Mouse (Mus musculus) right cerebral cortex, postnatal 10 days (tissue): ENCODE results near the gene Tulp1.
A peak's percentile ranks its signal among the peaks of the same experiment; 100 is the strongest.
"Not testable (repeated sequence)": the region's sequence is repeated elsewhere in the genome, so short reads cannot be mapped to it uniquely, and the experiment has no call there.

Experiments used
- DNase-seq, 2 experiments: peaks; one replicate each; pipeline ENCODE4 v3.0.0; 2021; ENCODE audit warnings: low spot score in 2 of 2

Tulp1 gene

DNA sequence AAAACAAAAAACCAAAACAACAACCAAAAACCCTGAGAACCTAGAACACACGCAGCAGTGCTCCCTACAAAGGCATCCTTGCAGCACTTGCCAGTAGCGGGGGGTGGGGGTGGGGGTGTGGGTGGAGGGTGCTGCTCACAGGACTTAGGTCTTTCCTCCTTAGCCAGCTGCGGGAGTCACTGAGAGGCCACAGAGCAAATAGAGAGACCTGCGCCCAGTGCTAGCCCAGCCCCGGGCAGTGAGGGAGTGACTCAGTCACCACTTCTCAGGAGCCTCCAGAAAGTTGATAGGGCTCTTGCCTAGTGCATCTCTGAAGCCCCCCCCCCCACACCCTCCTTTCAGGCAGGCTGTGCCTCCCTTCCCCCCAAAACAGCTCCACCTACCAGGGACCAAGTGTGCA lies 4.0 kb upstream of the Tulp1 start:
- no peak for DNase-seq

DNA sequence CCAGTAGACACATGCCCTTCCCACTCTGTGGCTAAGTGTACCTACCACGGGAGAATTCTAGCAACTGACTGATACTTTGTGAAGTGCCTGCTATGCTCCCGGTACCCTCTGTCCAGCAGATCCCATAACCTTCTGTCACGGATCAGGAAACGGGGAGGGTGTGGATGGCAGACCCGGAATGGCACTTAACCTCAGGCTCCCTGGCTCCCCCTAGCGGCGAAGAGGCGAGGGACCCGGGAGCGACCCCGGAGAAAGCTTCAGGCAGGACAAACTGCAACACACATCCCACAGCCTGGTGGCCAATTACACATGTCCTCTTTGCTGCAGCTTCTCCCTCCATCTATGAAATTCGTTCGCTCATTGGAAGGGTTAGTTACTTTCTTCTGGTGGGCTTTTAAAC lies 3.4 kb upstream of the Tulp1 start:
- peak in 1 of 2 experiments; percentile 70 for DNase-seq

DNA sequence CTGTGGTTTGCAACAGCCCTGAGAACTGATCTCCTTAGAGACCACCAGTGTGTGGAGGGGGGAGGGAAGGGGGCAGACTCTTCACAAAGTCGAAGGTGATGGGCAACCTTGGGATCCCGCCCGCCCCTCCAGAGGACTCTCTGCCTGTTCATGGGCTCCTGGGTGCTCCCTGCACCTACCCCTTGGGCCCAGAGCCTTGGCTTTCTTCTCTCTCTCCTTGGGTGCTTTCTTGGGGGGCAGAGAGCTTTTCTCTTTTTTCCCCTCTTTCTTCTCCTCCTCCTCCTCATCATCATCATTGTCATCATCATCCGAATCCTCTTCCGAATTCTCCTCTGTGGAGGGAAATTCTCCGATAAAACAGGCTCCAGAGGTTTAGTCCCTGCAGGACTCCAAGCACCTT lies 1.5 kb downstream of the Tulp1 start:
- DNase-seq, result no peak

DNA sequence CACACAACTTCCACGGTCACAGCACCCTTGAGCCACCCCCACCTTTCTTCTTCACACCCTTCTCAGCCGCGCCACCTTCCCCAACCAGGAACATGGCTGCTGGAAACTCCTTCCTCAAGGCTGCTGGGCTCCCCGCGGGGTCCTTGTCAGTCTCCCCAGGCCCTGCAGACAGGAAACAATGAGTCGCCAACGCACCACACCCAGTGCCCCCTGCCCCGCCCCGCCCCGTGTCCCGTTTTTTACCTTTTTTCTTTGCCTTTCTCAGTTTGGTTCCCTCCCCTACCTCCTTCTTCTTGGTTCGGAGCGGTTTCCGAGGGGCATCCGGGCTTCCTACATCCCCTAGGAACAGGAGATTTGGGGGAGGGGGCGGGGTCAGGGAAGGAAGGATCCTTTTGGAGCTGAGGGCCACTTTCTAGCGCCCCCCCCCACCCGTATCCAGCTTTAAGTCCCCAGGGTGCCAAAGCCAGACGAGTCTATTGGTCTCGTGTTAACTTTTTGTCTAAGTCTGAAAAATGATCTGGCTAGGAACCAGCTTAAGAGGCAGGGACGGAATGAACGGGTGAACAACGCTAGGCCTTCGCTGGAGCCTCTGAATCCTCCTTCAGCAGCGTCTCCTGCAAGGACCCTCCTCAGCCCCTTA lies 2.2 kb downstream of the Tulp1 start:
- no peak for DNase-seq

DNA sequence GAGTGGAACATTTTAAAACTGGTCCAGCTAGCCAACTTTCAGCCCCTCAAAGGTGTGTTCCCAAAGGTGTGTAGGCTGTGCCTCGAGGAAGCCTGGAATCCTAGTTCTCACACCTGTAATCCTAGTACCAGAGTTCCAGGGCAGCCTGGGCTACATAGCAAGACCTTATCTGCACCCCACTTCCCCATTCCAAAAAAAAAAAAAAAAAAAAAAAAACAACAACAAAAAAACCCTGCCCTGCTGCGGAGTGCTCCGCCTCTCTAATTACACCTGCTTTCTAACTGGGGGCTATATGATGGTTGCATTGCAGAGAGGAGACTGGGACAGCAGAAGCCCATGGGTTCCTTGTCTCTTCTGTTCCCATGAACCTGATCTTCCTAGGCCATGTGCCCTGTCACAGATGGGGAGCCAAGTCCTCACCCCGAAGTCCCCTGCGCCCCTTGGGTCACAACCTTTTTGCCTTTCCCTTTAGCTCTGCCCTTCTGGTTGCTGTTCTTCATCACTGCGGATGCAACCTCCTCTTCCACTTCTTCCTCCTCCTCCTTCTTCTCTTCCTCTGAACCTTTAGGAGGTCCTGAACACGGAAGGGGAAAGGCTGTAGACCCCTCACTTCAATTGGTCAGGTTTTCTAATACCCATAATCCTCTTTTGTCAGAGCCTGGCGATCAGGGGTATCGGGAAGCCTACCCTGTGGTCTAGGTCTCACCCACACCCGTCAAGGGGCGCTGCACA lies 2.9 kb downstream of the Tulp1 start:
- DNase-seq, result no peak

DNA sequence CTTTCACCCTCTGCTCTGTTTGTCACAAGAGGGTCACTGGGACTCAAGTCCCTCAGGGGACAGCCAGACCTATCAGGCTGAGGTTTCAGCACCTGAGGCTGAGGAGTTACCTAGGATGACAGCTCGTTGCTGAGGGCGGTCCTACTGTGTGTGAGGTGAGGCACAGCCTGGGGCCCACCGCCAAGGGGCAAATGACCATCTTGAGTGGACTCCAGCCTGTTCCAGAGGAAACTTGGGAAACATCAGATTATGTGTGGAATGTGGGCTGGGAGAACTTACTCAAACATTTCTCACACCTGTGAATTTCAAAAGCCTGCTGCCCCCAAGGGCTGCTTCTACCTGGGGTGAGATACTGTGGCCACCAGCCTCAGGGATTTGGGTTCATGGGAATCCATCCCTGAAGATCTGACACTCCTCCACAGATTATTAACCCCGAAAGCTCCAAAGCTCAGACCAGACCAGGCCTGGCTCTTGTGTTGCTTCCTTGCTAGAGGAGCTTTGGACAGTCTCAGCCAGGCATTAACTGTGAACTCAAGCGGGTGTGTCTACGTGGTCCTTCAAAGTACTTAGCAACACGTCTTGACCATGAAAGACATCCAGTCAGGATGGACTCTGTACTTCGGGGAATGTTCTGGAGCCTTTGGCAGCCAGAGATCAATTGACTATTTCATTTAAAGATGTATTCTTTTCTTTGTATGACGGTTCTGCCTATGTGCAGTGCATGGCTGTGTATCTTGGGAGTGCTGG lies 4.3 kb downstream of the Tulp1 start:
- DNase-seq, result no peak

DNA sequence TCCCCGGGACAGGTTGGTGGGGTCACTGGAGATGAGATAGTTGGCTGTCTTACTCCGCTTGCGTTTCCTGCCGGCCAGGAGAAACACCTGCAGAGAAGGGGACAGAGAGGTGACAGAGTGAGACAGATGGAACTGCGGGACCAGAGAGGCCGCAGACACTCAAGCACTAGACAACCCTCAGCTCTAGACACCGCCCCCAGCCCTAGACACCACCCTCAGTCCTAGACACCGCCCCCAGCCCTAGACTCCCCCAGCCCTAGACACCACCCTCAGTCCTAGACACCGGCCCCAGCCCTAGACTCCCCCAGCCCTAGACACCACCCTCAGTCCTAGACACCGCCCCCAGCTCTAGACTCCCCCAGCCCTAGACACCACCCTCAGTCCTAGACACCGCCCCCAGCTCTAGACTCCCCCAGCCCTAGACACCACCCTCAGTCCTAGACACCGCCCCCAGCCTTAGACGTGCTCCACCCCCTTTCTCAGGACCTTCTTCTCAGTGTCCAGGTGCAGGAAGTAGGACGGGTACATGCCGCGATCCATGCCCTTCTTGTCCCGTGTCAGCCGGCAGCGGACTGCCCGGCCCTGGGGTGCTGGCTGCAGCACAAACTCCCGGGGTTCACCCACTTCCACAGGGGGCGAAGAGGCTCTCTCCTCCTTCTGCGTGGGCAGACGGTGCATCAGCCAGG lies 6.3 kb downstream of the Tulp1 start:
- not testable (repeated sequence) for DNase-seq

DNA sequence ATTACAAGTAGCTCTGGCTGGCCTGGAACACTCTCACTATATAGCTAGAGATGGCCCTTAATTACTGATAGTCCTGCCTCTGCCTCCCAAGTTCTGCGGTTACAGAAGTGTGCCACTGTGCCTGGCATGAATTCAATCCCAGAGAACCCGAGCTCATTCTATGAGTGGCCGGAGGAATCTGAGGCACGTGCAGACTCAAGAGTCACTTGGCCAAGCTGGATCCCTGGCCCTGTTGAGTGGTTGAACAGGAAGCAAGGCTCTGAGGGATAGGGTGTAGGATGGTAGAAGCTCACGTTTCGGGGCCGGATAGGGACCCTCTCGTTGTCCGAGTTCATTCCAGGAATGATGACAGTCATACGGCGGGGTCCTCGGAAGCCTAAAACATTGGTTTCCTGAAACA lies 9.2 kb downstream of the Tulp1 start:
- DNase-seq, result no peak

DNA sequence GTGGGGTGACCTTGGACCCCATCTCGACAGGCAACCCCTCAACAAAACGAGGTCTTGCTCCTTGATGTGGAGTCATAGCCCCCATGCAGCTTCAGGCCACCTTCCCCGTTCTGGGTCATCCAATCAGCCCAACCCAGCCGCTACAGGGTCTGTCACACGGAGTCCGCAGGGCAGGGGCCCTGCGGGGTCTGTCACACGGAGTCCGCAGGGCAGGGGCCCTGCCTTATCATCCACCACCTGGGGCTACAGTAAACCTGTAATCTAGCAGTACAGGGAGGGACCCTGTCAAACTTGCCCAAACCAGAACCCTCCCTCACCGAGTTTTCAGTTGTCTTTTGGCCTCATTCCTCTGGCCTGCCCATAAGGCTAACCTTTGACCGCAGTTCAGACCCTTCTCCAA lies 13.0 kb downstream of the Tulp1 start:
- no peak for DNase-seq

DNA sequence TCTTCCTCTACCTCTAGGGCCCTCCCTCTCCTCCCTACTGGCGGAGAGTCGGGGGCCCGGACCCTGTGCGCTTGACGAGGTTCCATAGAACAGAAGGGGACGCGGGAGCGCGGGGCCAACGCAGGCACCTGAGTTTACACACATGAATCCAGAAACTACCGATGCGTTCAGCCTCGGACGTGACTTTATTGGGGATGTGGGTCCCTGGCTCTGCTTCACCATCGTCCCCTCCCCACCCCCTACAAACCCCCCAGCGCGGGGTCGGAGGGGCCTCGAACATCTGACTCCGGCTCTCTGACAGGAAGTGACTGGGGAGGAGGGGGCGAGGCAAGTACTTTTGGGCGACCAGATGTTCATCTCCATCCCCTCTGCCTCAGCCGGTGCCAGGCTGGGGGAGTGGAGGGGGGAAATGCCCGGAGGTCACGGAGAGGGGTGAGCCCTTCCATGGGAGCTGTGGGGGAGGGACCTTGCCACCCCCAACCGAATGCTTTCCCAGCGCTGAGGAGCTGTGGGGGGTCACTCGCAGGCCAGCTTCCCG lies 13.6 kb downstream of the Tulp1 start:
- no peak for DNase-seq

DNA sequence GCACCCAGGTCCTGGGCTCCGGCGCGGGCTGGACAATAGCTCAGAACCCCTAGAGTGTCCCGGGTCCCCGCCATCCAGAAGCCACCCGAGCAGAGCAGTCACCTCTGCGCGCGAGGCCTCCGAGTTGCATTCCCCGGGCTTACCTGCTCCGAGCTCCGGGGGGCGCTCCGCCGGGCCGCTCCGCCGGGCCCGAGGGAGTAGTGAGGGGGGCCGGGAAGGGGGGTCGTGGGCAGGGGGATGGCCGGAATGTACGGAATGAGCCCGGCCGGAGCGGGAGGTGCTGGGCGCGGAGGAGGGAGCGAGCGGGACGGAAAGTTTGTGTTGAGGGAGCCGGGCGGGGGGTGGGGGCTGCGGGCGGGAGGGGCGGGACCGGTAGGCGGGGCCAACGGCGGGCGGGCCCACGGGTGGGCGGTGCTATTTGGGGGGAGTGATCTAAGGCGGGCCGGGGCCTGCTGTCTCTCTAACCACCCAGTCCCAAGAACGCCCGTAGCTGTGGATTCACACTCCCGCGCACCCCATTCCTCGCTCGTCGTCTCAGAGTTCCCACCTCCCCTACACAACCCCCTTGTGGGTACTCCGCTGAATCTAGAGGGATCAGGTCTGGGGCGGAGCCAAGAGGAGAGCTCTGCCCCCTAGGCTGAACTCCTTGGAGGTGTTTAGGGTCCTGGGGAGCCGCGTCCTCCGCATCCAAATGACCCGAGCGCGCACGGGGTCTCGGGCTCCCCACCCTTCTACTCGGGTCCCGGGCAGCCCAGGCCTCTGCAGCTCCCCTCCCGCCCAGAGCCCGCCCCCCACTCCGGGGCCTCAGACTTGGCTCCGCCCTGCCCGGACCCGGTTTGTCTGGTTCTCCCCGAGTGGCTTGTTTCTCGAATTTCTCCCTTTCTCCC lies 14.3 kb downstream of the Tulp1 start, which contains the start of gene Tead3:
TSS of gene Tead3 (minus strand) at position 352 of the 887 bp plus-strand sequence.
- peak; percentile 66 to 73 for DNase-seq

DNA sequence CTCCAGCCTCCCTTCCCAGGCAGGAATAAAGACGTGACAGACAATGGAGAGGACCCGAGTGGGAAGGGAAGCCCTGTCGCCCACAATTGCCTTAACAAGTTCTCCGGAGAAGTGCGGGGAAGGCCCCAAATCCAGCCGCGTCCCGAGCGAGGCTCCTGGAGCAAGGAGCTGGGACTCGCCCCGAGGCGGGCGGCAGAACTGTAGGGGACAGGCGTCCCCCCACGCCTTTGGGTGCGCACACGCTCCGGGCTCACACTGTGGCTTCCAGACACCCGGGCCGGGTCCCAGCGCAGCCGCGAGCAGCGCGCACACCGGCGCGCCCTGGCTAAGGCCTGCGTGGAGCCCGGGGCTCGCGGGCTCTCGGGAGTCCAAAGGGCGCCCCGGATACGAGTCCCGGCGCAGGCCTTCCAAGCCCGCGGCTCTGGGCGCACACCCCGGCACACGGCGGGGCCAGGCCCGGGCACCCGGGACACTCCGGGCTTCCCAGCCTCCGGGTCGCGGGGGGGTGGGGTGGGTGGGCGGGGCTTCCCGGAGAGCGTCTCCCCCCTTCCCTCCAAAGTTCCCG lies 15.0 kb downstream of the Tulp1 start:
- no peak for DNase-seq

DNA sequence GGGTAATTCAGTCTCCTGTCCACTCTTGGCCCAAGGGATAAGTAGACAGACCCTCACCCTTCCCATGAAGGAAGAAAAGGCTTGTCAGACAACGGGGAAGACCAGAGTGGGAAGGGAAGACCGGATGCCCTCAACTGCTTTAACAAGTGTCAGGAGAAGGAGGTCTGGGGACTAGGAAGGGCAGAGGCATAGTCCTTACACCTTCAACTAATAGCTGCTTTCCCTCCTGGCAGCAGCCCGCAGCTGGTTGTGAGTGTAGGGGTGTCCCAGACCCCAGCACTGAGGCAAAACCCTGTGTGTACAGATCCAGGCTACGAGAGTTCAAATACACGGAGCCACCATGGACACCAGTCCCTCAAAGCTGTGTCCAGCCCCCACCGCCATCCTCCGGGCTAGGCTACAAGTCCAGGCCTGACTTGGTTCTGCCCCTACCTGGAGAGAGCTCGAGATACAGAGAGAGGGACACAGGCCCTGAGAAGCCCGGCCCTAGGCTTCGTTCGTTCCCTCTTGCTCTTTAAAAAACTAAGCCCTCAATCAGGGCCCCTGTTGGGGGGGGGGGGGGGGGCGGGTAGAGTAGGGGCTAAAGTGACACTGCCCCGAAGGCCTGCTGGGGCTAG lies 15.7 kb downstream of the Tulp1 start:
- DNase-seq, result no peak

DNA sequence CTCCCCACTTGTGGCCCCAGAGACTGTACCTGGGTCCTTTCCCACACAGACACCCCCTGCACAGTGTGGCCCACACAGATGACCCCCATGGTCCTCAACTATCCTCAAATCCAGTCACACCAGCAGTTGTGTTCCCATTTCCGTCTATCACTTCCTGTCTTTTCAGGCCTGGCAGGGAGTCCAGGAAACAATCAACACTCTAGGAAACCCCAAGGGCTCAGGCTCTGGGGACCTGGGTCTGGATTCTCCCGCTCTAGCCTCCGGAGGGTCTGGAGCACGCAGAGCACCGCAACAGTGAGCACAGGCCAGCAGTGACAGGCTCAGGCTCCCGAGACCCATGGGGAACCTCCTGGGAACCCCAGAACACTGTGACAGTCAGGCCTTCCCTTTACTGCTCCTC lies 16.8 kb downstream of the Tulp1 start:
- DNase-seq, result no peak

DNA sequence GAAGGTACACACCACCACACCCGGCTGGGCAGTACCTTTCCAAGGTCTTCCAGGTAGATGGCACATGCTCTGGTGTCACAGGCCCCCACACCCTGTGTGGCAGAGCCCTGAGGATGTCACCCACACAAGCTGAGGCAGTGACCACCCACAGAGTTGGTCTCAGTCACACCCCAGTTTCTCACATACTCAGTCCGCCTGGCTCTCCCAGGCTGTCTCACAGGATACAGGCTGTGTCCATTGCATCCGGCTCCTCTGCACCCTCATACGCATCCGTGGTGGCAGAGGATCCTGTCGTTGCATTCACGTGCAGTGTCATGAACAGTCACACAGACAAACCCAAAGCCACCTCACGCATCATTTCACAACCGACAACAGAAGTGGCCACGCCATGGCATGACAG lies 17.7 kb downstream of the Tulp1 start:
- no peak for DNase-seq

DNA sequence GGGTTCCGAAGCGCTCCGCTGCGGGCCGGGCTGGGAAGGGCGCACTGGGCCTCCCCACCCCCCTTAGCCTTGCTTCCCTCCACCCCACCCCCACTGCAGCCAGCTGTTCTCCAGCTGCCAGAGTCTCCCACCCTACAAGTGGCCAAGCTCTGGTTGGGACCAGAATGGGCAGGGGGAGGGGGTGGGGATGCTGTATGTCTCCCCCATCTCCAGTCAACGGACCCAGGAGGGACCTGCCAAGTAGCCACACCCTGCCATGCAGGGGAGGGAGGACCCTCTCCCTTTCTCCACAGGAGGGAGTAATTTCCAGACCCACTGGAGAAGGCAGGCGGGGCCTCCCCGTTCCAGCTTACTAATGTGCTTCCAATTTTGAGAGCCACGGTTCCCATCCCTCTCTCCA lies 19.1 kb downstream of the Tulp1 start:
- DNase-seq, result no peak

DNA sequence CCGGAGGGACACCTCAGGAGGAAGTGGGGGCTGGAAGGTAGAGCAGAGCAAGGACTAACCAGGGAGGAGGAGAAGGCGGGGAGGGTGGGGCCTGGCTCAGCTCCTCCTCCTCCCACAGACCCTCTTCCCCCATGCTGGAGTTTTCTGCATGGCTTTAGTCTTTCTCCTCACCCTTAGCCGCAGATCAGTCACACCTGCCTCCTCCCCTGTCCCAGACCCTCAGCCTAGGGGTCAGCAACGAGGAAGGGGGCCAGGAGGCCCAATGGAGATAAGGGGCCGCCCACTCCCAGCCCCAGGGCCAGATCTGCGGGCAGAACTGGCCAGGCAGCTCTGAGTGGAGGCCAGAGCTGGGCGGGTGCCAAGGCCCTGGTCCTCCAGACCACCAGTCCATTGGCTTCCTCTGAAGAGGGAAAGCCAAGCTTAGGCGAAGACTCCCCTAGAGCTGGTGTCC lies 19.7 kb downstream of the Tulp1 start:
- no peak for DNase-seq

DNA sequence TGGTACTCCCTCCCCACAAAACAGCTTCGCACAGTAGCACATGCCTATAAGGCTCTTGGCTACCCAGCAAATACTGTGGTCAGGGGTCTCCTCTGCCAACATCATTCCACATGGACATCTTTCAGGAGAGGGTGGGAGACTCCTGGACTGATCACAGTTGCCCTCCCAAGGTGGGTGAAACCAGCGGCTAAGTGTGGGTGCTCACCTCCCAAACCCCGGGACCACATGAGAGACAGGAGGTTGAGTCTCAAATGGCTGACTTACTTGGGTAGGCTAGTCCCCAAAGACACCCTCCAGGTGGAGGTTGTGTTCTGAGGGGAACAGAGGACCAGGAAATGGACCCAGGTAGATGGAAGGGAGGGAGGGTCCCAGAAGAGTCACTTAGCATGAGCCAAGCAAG lies 20.4 kb downstream of the Tulp1 start:
- DNase-seq, result no peak

DNA sequence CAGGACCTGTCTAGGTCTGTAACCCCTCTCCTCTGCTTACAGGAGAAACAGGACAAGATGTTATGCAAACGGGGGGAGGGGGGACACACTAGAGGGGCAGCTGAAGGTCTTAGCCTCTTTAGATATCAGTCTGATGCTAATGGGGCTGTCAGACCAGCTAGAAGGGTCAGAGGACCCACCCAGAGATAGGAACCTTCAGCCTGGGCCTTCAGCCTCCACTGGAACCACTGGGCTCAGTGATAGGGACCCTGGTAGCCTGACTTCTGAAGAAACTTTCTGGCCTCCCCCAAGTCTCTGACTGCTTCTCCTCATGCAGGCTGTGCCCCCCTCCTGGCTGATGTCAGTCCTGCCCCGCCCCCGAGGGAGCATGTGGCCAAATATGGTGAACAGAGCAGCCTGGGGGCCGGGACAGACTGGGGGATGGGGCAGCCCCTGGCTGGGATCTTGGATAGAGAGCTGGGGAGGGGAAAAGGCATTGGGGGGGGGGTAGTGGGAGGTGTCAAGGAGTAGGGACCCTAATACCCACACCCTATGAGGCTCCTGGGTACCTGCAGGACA lies 20.9 kb downstream of the Tulp1 start:
- no peak for DNase-seq

DNA sequence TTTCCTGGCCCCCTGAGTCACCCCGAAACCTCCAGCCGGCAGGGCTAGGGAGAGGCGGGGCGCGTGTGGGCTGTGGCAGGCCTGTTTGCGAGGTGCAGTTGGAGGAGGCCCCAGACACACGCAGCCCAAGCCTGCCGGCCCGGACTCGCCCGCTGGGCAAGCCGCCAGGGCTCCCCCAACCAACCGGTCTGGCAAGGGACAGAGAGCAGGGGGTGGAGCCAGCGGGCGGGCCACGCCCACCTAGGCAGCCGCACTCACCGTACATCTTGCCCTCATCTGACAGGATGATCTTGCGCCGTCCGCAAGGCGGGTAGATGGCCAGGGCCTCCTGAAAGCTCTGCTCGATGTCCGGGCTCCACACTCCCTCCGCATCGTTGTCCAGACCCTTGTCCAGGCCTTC lies 23.9 kb downstream of the Tulp1 start:
- peak; percentile 85 to 86 for DNase-seq
